Mouse (Mus musculus) hindbrain, postnatal 0 days (tissue): ENCODE measurements around the gene Zmym4. TPM values are rescaled to one million over a fixed set of nuclear protein-coding genes. Genes with fewer than 3 reads are reported as not detected.

Source experiments
- ATAC-seq: fragments of 200-750 bp; cut with Nextera tagmentation; 2 replicates; pipeline ENCODE4 v1.8.0; 2017; ENCODE audit warnings: mild to moderate bottlenecking, moderate TSS enrichment, moderate library complexity
- DNase-seq: peaks from one replicate; pipeline ENCODE4 v3.0.0-alpha.2; 2015; ENCODE audit warnings: low spot score
- H3K27ac ChIP-seq: fragments of 300-500 bp; sonication (generic); 2 replicates; pipeline ENCODE4 v1.5.1; 2014; ENCODE audit warnings: mild to moderate bottlenecking
- H3K27me3 ChIP-seq: fragments of 300-500 bp; sonication (generic); 2 replicates; pipeline ENCODE4 v1.6.1; 2014; ENCODE audit warnings: low read length, mixed read lengths; ENCODE audit not compliant: insufficient read depth
- H3K36me3 ChIP-seq: fragments of 300-500 bp; sonication (generic); 2 replicates; pipeline ENCODE4 v1.6.1; 2014; ENCODE audit warnings: low read length, mixed read lengths; ENCODE audit not compliant: insufficient read depth
- H3K4me1 ChIP-seq: fragments of 300-500 bp; sonication (generic); 2 replicates; pipeline ENCODE4 v1.6.1; 2014; ENCODE audit warnings: antibody characterized with exemption, low read length, mixed read lengths; ENCODE audit not compliant: insufficient read depth
- H3K4me2 ChIP-seq: fragments of 300-500 bp; sonication (generic); 2 replicates; pipeline ENCODE4 v1.6.1; 2014; ENCODE audit warnings: low read depth, mild to moderate bottlenecking, low read length, moderate library complexity, mixed read lengths
- H3K4me3 ChIP-seq: fragments of 300-500 bp; sonication (generic); 2 replicates; pipeline ENCODE4 v1.5.1; 2014; ENCODE audit warnings: low read length
- H3K9ac ChIP-seq: fragments of 300-500 bp; sonication (generic); replicated peaks from 2 replicates; pipeline ENCODE4 v1.6.1; 2014; ENCODE audit warnings: mild to moderate bottlenecking, low read length, moderate library complexity, mixed read lengths
- H3K9me3 ChIP-seq: fragments of 300-500 bp; sonication (generic); 2 replicates; pipeline ENCODE4 v1.6.1; 2016; ENCODE audit warnings: low read length, mixed read lengths
- CTCF ChIP-seq: IDR thresholded peaks from 2 replicates; pipeline ENCODE4 v1.5.1; 2016; ENCODE audit warnings: antibody characterized with exemption, control low read depth, low read depth
- WGBS: fragments of 180-500 bp; shearing (Covaris S2); extraction: QIAGEN DNeasy Blood & Tissue Kit; methylation state at CpG from one replicate; pipeline ENCODE4 v1.1.7; 2014; 5-methylcytosine and 5-hydroxymethylcytosine counted together
- polyA plus RNA-seq: library from polyadenylated mRNA; unstranded; fragments of >200 nt; fragmentation: Nextera tagmentation; extraction: Ambion mirVana; gene quantifications from 2 replicates; pipeline ENCODE4 v1.2.1, GENCODE M21; 2015
- total RNA-seq: library from RNA; depleted of rRNA; stranded (reverse); fragments of >200 nt; gene quantifications from 2 replicates; pipeline ENCODE4 v1.2.3, GENCODE M21; 2014

Gene Zmym4
- total and polyA plus RNA-seq, 2 experiments from 2014 or later = 20.3 to 42.9 TPM

GRCm38 (mm10) chr4:126846971-126847370 lies 121.0 kb downstream of the Zmym4 start:
- peaks cover 23% of the 10 kb centered on the region for H3K36me3 ChIP-seq
- DNase-seq = no peak

GRCm38 (mm10) chr4:126845664-126846063 lies 122.3 kb downstream of the Zmym4 start:
- no peak for DNase-seq
- no peak overlapping the region for H3K4me3 ChIP-seq
- ATAC-seq = no peak
- H3K9ac ChIP-seq = no peak overlapping the region
- no peaks in the 10 kb centered on the region for H3K9me3 ChIP-seq
- no peaks in the 10 kb centered on the region for H3K4me1 ChIP-seq
- WGBS = 71% methylated on average over 4 of the region's 4 CpGs
- H3K36me3 ChIP-seq = peaks cover 29% of the 10 kb centered on the region
- H3K4me2 ChIP-seq = no peak overlapping the region
- H3K27ac ChIP-seq = no peak overlapping the region
- no peak for TF ChIP-seq CTCF
- no peaks in the 10 kb centered on the region for H3K27me3 ChIP-seq

More at GRCm38 (mm10) chr4:126846971-126847370, 121.0 kb downstream of the Zmym4 start:
- Histone ChIP-seq H3K4me2 (no peak overlapping the region), H3K4me1 (no peaks in the 10 kb centered on the region), H3K9me3 (no peaks in the 10 kb centered on the region), H3K27me3 (no peaks in the 10 kb centered on the region), H3K4me3 (no peak overlapping the region), H3K27ac (no peak overlapping the region), H3K9ac (no peak overlapping the region)
- ATAC-seq = peak; percentile 3; the same call in 1 of the 2 replicates
- WGBS = 57% methylated on average over 7 of the region's 7 CpGs
- peak; percentile 20; the same call in 1 of the 2 replicates for TF ChIP-seq CTCF

- Histone ChIP-seq H3K4me3 (no peak overlapping the region), H3K9me3 (no peaks in the 10 kb centered on the region), H3K4me2 (no peak overlapping the region), H3K27me3 (no peaks in the 10 kb centered on the region), H3K4me1 (no peaks in the 10 kb centered on the region), H3K9ac (no peak overlapping the region), H3K27ac (no peak overlapping the region), H3K36me3 (peaks cover 31% of the 10 kb centered on the region)
- DNase-seq = no peak
- TF ChIP-seq CTCF = no peak
- ATAC-seq = no peak
- 65% methylated on average over 3 of the region's 3 CpGs for WGBS
These were observed 125.0 kb downstream of the Zmym4 start for GRCm38 (mm10) chr4:126842911-126843310.

- DNase-seq (no peak), ATAC-seq (no peak)
- no peak overlapping the region for H3K4me2 ChIP-seq
- H3K9ac ChIP-seq = no peak overlapping the region
- no peaks in the 10 kb centered on the region for H3K4me1 ChIP-seq
- H3K27ac ChIP-seq = no peak overlapping the region
- 89% methylated on average over 15 of the region's 15 CpGs for WGBS
- H3K4me3 ChIP-seq = no peak overlapping the region
- peaks cover 20% of the 10 kb centered on the region; the same call in 1 of the 2 replicates for H3K36me3 ChIP-seq
- no peaks in the 10 kb centered on the region for H3K27me3 ChIP-seq
- TF ChIP-seq CTCF = no peak
- no peaks in the 10 kb centered on the region for H3K9me3 ChIP-seq
These were observed 126.9 kb downstream of the Zmym4 start for GRCm38 (mm10) chr4:126840996-126841560.

GRCm38 (mm10) chr4:126839873-126840272 lies 128.1 kb downstream of the Zmym4 start:
- H3K36me3 ChIP-seq = peaks cover 29% of the 10 kb centered on the region; the same call in 1 of the 2 replicates
- peak; percentile 81 for ATAC-seq

GRCm38 (mm10) chr4:126838799-126839198 lies 129.1 kb downstream of the Zmym4 start:
- ATAC-seq = no peak
- H3K9ac ChIP-seq = no peak overlapping the region
- 74% methylated on average over 7 of the region's 7 CpGs for WGBS

More at GRCm38 (mm10) chr4:126839873-126840272, 128.1 kb downstream of the Zmym4 start:
- TF ChIP-seq CTCF = peak; percentile 97
- no peaks in the 10 kb centered on the region for H3K27me3 ChIP-seq
- WGBS = 13% methylated on average over 7 of the region's 7 CpGs
- no peaks in the 10 kb centered on the region for H3K4me1 ChIP-seq
- no peak overlapping the region for H3K27ac ChIP-seq
- H3K4me3 ChIP-seq = no peak overlapping the region
- peak; percentile 92 for DNase-seq
- H3K9ac ChIP-seq = no peak overlapping the region
- H3K9me3 ChIP-seq = no peaks in the 10 kb centered on the region
- H3K4me2 ChIP-seq = no peak overlapping the region

GRCm38 (mm10) chr4:126831122-126831521 lies 136.8 kb downstream of the Zmym4 start:
- no peak for TF ChIP-seq CTCF
- no peaks in the 10 kb centered on the region for H3K27me3 ChIP-seq
- no peak for ATAC-seq
- no peak overlapping the region for H3K27ac ChIP-seq
- peaks cover 38% of the 10 kb centered on the region for H3K36me3 ChIP-seq
- DNase-seq = no peak
- H3K9ac ChIP-seq = no peak overlapping the region
- H3K4me1 ChIP-seq = no peaks in the 10 kb centered on the region
- WGBS = 97% methylated on average over 5 of the region's 5 CpGs
- no peaks in the 10 kb centered on the region for H3K9me3 ChIP-seq
- H3K4me3 ChIP-seq = no peak overlapping the region
- H3K4me2 ChIP-seq = no peak overlapping the region

More at GRCm38 (mm10) chr4:126838799-126839198, 129.1 kb downstream of the Zmym4 start:
- H3K4me3 ChIP-seq = no peak overlapping the region
- H3K4me2 ChIP-seq = no peak overlapping the region
- H3K27me3 ChIP-seq = no peaks in the 10 kb centered on the region
- H3K4me1 ChIP-seq = no peaks in the 10 kb centered on the region
- no peak for DNase-seq
- TF ChIP-seq CTCF = no peak
- no peak overlapping the region for H3K27ac ChIP-seq
- no peaks in the 10 kb centered on the region for H3K9me3 ChIP-seq
- H3K36me3 ChIP-seq = peaks cover 30% of the 10 kb centered on the region; the same call in 1 of the 2 replicates
